Mouse (Mus musculus) ES-Bruce4 (cell line): Measurements from ENCODE around the gene Lgals2. TPM values are rescaled to one million over a fixed set of nuclear protein-coding genes. Genes with fewer than 3 reads are reported as not detected.
A peak's percentile ranks its signal among the peaks of the same experiment; 100 is the strongest.

Experiments used
- H3K27ac ChIP-seq: 2 replicates; pipeline ENCODE4 v1.5.1; 2012; ENCODE audit warnings: low read length, inconsistent platforms; ENCODE audit not compliant: insufficient read depth
- H3K27me3 ChIP-seq: 2 replicates; pipeline ENCODE4 v1.6.1; 2012; ENCODE audit warnings: mild to moderate bottlenecking, low read length, inconsistent platforms; ENCODE audit not compliant: control insufficient read depth, poor library complexity, insufficient read depth, severe bottlenecking
- H3K36me3 ChIP-seq: 2 replicates; pipeline ENCODE4 v1.6.1; 2012; ENCODE audit warnings: inconsistent platforms, mild to moderate bottlenecking, low read length, moderate library complexity; ENCODE audit not compliant: control insufficient read depth, poor library complexity, insufficient read depth, severe bottlenecking
- H3K4me1 ChIP-seq: one replicate; pipeline ENCODE4 v1.8.1; 2011; ENCODE audit warnings: low read length; ENCODE audit not compliant: control insufficient read depth, insufficient read depth
- H3K4me3 ChIP-seq: 2 replicates; pipeline ENCODE4 v1.5.1; 2011; ENCODE audit warnings: low read depth, mild to moderate bottlenecking, low read length
- H3K9ac ChIP-seq: 2 replicates; pipeline ENCODE4 v1.6.1; 2012; ENCODE audit warnings: low read depth, mild to moderate bottlenecking, inconsistent platforms; ENCODE audit not compliant: poor library complexity, severe bottlenecking
- H3K9me3 ChIP-seq: replicated peaks from 2 replicates; pipeline ENCODE4 v1.6.1; 2012; ENCODE audit warnings: mild to moderate bottlenecking, low read length, inconsistent platforms; ENCODE audit not compliant: control insufficient read depth, poor library complexity, insufficient read depth, severe bottlenecking
- CTCF ChIP-seq: IDR thresholded peaks from one replicate; pipeline ENCODE4 v1.8.1; 2011; ENCODE audit warnings: low read depth, low read length
- EP300 ChIP-seq: IDR thresholded peaks from 2 replicates; pipeline ENCODE4 v1.6.1; 2011; ENCODE audit warnings: low read depth, low read length; ENCODE audit not compliant: insufficient read depth
- POLR2A ChIP-seq: IDR thresholded peaks from one replicate; pipeline ENCODE4 v1.8.1; 2011; ENCODE audit warnings: low read length; ENCODE audit not compliant: insufficient read depth
- polyA plus RNA-seq: library from polyadenylated mRNA; stranded (reverse); fragments of >200 nt; gene quantifications from 2 replicates; pipeline ENCODE4 v1.2.4, GENCODE M21; 2011; ENCODE audit warnings: low read depth; ENCODE audit not compliant: missing spikeins, insufficient read depth, insufficient read length

The Lgals2 gene
- polyA plus RNA-seq, 1 experiment, result 2.4 TPM

DNA sequence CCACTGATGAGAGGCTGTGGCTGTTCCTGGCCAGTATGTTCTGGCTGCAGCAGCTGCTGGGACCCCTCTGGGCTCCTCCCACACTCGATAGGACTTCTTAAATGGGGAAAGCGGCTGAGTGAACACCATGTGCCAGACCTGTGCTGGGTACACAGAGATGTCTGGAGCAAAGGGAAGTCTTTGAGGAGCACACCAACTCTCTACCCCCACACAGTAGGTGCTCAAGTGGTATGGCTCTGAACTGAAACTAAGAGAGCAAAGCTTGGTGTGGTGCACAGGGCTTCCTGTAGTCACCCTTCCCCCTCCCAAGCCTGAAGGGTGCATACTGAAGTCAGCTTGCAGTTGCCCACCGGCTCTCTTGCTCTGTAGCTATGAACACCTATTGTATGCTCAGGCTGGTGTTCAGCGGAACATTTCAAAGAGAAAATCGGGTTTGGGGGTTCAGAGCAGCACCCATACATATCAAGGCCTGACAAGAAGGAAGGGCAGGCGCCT lies 43.2 kb upstream of the Lgals2 start:
- Histone ChIP-seq H3K27ac (no peak overlapping the region), H3K4me3 (no peak overlapping the region; the same call in 1 of the 2 replicates), H3K9ac (no peak overlapping the region), H3K4me1 (peaks cover 6% of the 10 kb centered on the region), H3K36me3 (no peaks in the 10 kb centered on the region), H3K9me3 (no peaks in the 10 kb centered on the region), H3K27me3 (no peaks in the 10 kb centered on the region)
- TF ChIP-seq CTCF (no peak), EP300 (no peak), POLR2A (no peak)

DNA sequence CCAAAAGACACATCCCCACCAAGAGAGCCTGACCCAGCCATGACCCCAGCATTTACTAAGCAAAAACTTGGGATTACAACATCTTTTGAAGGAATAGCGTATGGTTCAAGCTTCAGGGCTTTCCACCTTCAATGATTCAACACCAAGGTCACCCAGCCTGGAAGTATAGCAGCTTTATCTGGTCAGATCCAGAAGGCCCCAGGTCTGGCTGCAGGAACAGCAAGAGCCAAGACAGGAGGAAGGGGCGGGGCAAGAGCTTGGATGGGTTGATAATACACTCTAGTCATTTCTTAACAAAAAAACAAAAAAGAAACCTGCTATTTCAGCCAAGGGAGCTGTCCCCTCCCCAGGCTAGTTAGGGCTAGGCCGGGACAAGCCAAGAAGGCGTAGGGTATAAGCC lies 42.2 kb upstream of the Lgals2 start:
- H3K4me3 ChIP-seq, result peak overlapping the region; percentile 12; the same call in 1 of the 2 replicates
- no peaks in the 10 kb centered on the region for H3K36me3 ChIP-seq
- TF ChIP-seq CTCF (no peak), EP300 (0 out of 2 replicates have a peak, but pooled peaks have one; percentile 40), POLR2A (no peak)
- H3K4me1 ChIP-seq, result peaks cover 6% of the 10 kb centered on the region
- H3K27me3 ChIP-seq, result no peaks in the 10 kb centered on the region
- H3K9me3 ChIP-seq, result no peaks in the 10 kb centered on the region
- no peak overlapping the region for H3K9ac ChIP-seq
- H3K27ac ChIP-seq, result peak overlapping the region; percentile 64

DNA sequence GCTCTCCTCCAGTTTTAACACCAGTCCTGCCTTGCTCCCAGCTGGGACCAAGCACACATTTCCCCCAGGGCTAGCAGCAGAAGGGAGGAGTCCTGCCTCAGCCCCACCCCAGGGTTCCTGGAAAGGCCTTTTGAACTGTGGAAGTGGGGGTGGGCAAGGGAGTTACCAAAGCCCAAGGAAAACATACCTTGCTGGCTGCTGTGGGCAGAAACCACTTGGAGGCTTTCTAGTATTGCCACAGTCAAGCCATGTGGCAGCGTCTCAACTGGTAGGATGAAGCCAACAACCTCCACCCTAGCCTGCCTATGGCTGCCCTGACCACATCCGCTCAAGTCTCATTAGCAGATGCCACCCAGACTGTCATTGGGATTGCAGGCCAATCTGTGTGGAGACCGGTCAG lies 40.8 kb upstream of the Lgals2 start:
- peak overlapping the region; percentile 53 for H3K27ac ChIP-seq
- H3K9ac ChIP-seq, result no peak overlapping the region
- no peak overlapping the region for H3K4me3 ChIP-seq
- peaks cover 4% of the 10 kb centered on the region; the same call in 1 of the 2 replicates for H3K36me3 ChIP-seq
- no peaks in the 10 kb centered on the region for H3K9me3 ChIP-seq
- H3K27me3 ChIP-seq, result no peaks in the 10 kb centered on the region
- peaks cover 6% of the 10 kb centered on the region for H3K4me1 ChIP-seq
- TF ChIP-seq EP300 (peak; percentile 84), POLR2A (no peak), CTCF (no peak)

DNA sequence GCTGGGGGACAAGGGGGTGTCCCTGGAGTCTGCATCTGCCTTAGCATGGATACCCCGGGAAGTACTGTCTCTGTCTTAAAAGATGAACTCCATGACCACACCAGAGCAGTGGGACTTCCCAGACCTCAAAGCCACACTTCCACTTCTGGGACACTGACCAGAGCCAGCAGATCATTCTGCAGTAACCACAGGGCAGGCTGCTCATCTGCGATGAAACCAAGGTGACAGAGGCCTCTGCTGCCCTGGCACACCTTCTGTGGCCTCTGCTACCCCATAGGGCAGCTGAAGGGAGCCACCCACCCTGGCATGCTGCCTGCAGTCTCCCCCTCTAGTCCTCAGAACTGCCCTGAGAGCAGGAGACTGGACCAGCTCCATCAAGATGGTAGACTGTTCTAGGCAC lies 40.4 kb upstream of the Lgals2 start:
- no peak for TF ChIP-seq CTCF
- TF ChIP-seq EP300, result no peak
- no peak for TF ChIP-seq POLR2A
- Histone ChIP-seq H3K9me3 (no peaks in the 10 kb centered on the region), H3K9ac (no peak overlapping the region), H3K27me3 (no peaks in the 10 kb centered on the region), H3K4me1 (peaks cover 6% of the 10 kb centered on the region), H3K4me3 (no peak overlapping the region), H3K27ac (peak overlapping the region; percentile 53), H3K36me3 (peaks cover 4% of the 10 kb centered on the region; the same call in 1 of the 2 replicates)

DNA sequence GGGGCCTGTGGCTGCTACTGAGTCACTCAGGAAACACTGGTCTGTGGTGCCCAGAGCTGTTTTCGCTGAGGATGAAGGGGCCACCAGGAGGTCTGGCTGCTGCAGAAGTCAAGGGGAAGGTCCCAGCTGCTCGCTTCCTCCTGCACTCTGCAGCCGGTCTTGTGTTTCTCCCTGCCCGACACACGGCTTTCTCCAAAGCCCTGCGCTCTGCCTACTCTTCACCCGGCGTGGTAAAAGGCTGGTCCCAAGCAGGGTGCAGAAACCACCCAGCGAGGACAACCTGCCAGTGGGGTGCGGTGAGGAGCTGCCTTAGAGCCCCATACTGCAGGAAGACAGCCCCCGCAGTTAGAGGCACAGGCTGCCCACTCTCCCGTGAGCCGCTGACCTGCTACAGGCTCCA lies 39.4 kb upstream of the Lgals2 start:
- Histone ChIP-seq H3K27ac (no peak overlapping the region), H3K4me3 (no peak overlapping the region), H3K27me3 (no peaks in the 10 kb centered on the region), H3K4me1 (peaks cover 6% of the 10 kb centered on the region), H3K9me3 (no peaks in the 10 kb centered on the region), H3K9ac (no peak overlapping the region), H3K36me3 (peaks cover 4% of the 10 kb centered on the region; the same call in 1 of the 2 replicates)
- TF ChIP-seq CTCF (no peak), POLR2A (no peak), EP300 (no peak)

DNA sequence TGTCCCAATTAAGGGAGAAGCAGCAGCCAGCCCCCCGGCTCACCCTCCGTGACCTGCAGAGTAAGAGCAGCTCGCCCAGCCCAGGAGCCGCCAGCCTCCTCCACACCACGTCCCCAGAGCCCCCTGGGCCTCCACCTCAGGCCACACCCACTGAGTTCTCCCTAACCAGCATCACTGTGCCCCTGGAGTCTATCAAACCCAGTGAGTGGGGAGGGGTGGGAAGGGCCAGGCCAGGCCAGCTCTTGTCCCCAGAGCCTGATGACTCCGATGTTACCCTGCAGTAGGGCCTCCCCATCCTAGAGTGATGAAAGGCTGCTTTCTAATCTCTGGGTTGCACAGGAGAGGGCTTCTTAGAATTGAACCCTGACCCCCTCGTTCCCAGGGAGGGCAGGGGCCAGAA lies 37.1 kb upstream of the Lgals2 start:
- peaks cover 4% of the 10 kb centered on the region; the same call in 1 of the 2 replicates for H3K36me3 ChIP-seq

More for the DNA sequence above, 37.1 kb upstream of the Lgals2 start:
- TF ChIP-seq EP300, result no peak
- no peak for TF ChIP-seq CTCF
- no peak for TF ChIP-seq POLR2A
- Histone ChIP-seq H3K27me3 (no peaks in the 10 kb centered on the region), H3K27ac (no peak overlapping the region), H3K9ac (no peak overlapping the region), H3K9me3 (no peaks in the 10 kb centered on the region), H3K4me3 (no peak overlapping the region), H3K4me1 (peaks cover 4% of the 10 kb centered on the region)
